Mouse (Mus musculus): ENCODE data around the gene Prdm13.

The Prdm13 gene

GRCm38 (mm10) chr4:21678101-21678974 lies 7.4 kb downstream of the Prdm13 start:
- DNase-seq (ENCODE audit: low spot score in 2 of 2), result no peak

- DNase-seq (ENCODE audit: low spot score in 2 of 2), result no peak
These were observed 11.1 kb downstream of the Prdm13 start for GRCm38 (mm10) chr4:21674691-21675090.

GRCm38 (mm10) chr4:21674042-21674441 lies 11.7 kb downstream of the Prdm13 start:
- DNase-seq (ENCODE audit: low spot score in 2 of 2), result no peak

GRCm38 (mm10) chr4:21665961-21666360 lies 19.8 kb downstream of the Prdm13 start:
- peak in 1 of 2 experiments; percentile 20 for DNase-seq (ENCODE audit: low spot score in 2 of 2)

GRCm38 (mm10) chr4:21658184-21658583 lies 27.6 kb downstream of the Prdm13 start:
- DNase-seq (ENCODE audit: low spot score in 2 of 2), result no peak

- no peak for DNase-seq (ENCODE audit: low spot score in 2 of 2)
These were observed 56.5 kb downstream of the Prdm13 start for GRCm38 (mm10) chr4:21629275-21629583.

GRCm38 (mm10) chr4:21628367-21629274 lies 57.1 kb downstream of the Prdm13 start:
- DNase-seq (ENCODE audit: low spot score in 2 of 2), result no peak

Measured in right cerebral cortex, adult 2 months (tissue).